Mouse (Mus musculus) heart, embryonic 14.5 days (tissue): ENCODE data around the gene Tbc1d20. TPM values are rescaled to one million over a fixed set of nuclear protein-coding genes. Genes with fewer than 3 reads are reported as not detected.

ENCODE experiments used
- ATAC-seq: fragments of 200-750 bp; cut with Nextera tagmentation; 2 replicates; pipeline ENCODE4 v1.8.0; 2017; ENCODE audit warnings: low read depth, moderate TSS enrichment; ENCODE audit not compliant: insufficient number of reproducible peaks, insufficient read depth, low FRiP score
- H3K27ac ChIP-seq, 2 experiments: fragments of 200-500 bp in 1 of 2; fragments of 300-500 bp in 1 of 2; sonication (generic) in 1 of 2; replicated peaks in 1 of 2; 2 replicates each; pipeline ENCODE4 v1.5.1; 2012 to 2014; ENCODE audit warnings: low read depth in 2 of 2, low read length in 2 of 2, control low read depth in 1 of 2, mild to moderate bottlenecking in 1 of 2, mixed read lengths in 1 of 2; ENCODE audit not compliant: control insufficient read depth in 1 of 2, insufficient read depth in 1 of 2
- H3K27me3 ChIP-seq: fragments of 300-500 bp; sonication (generic); 2 replicates; pipeline ENCODE4 v1.6.1; 2014; ENCODE audit warnings: mild to moderate bottlenecking, low read length, control low read depth; ENCODE audit not compliant: control insufficient read depth, insufficient read depth
- H3K36me3 ChIP-seq: fragments of 300-500 bp; sonication (generic); 2 replicates; pipeline ENCODE4 v1.6.1; 2014; ENCODE audit warnings: mild to moderate bottlenecking, control low read depth, low read length, mixed read lengths; ENCODE audit not compliant: control insufficient read depth, insufficient read depth
- H3K4me1 ChIP-seq, 2 experiments: fragments of 200-500 bp in 1 of 2; fragments of 300-500 bp in 1 of 2; sonication (generic) in 1 of 2; 2 replicates each; pipeline ENCODE4 v1.6.1; 2012 to 2014; ENCODE audit warnings: low read length in 2 of 2, control low read depth in 1 of 2, mixed read lengths in 1 of 2; ENCODE audit not compliant: control insufficient read depth in 2 of 2, insufficient read depth in 2 of 2
- H3K4me2 ChIP-seq: fragments of 300-500 bp; sonication (generic); 2 replicates; pipeline ENCODE4 v1.6.1; 2014; ENCODE audit warnings: mild to moderate bottlenecking, low read length
- H3K4me3 ChIP-seq, 2 experiments: fragments of 200-500 bp in 1 of 2; fragments of 300-500 bp in 1 of 2; sonication (generic) in 1 of 2; 2 replicates each; pipeline ENCODE4 v1.5.1; 2012 to 2014; ENCODE audit warnings: low read length in 2 of 2, mild to moderate bottlenecking in 2 of 2, control low read depth in 1 of 2, low read depth in 1 of 2, moderate library complexity in 1 of 2; ENCODE audit not compliant: control insufficient read depth in 1 of 2, insufficient read depth in 1 of 2
- H3K9ac ChIP-seq: fragments of 300-500 bp; sonication (generic); 2 replicates; pipeline ENCODE4 v1.6.1; 2014; ENCODE audit warnings: mild to moderate bottlenecking, low read length
- H3K9me3 ChIP-seq: fragments of 300-500 bp; sonication (generic); 2 replicates; pipeline ENCODE4 v1.6.1; 2016; ENCODE audit warnings: low read length, control low read depth; ENCODE audit not compliant: control insufficient read depth
- WGBS: fragments of 180-500 bp; shearing (Covaris S2); extraction: QIAGEN DNeasy Blood & Tissue Kit; methylation state at CpG from one replicate; pipeline ENCODE4 v1.1.7; 2014; 5-methylcytosine and 5-hydroxymethylcytosine counted together
- polyA plus RNA-seq: library from polyadenylated mRNA; unstranded; fragments of >200 nt; fragmentation: Nextera tagmentation; extraction: Ambion mirVana; gene quantifications from 2 replicates; pipeline ENCODE4 v1.2.1, GENCODE M21; 2014

Gene Tbc1d20
- polyA plus RNA-seq, 1 experiment from 2014 or later: 32.2 TPM

DNA sequence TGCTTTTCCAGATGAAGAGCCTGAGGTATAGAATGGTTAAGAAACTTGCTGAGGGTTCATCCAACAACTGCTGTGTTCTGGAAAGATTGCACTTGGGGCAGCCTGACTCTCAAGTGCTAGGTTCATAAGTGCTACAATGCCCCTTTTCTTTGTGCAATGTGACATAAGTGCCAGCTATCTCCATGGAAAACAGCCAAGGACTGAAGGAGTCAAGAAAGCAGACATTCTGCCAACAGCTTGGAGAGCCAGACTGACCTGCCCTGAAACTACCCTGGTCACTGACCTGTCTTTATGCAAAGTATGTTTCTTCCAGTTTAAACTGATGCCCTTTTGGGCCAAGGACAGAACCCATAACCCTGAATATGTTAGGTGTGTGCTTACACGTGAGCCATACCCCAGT, 43.2 kb downstream of the Tbc1d20 start:
- Histone ChIP-seq H3K9me3 (no peaks in the 10 kb centered on the region), H3K36me3 (no peaks in the 10 kb centered on the region), H3K9ac (no peak overlapping the region), H3K27me3 (no peaks in the 10 kb centered on the region), H3K27ac (no peak overlapping the region), H3K4me3 (no peak overlapping the region), H3K4me2 (no peak overlapping the region), H3K4me1 (peaks cover 5 to 7% of the 10 kb centered on the region in 2 experiments)
- WGBS: 48% methylated on average over 1 of the region's 1 CpGs
- no peak for ATAC-seq

GRCm38 (mm10) chr2:152337591-152338212, 44.1 kb downstream of the Tbc1d20 start:
- WGBS: 91% methylated on average over 11 of the region's 11 CpGs
- Histone ChIP-seq H3K4me1 (peaks cover 3 to 7% of the 10 kb centered on the region in 2 experiments), H3K36me3 (no peaks in the 10 kb centered on the region), H3K9ac (no peak overlapping the region), H3K27me3 (no peaks in the 10 kb centered on the region), H3K9me3 (no peaks in the 10 kb centered on the region), H3K27ac (no peak overlapping the region), H3K4me2 (no peak overlapping the region), H3K4me3 (no peak overlapping the region)
- ATAC-seq: no peak

- 83% methylated on average over 13 of the region's 13 CpGs for WGBS
- Histone ChIP-seq H3K9me3 (no peaks in the 10 kb centered on the region), H3K27ac (no peak overlapping the region)
Measured at GRCm38 (mm10) chr2:152338319-152338718, 44.7 kb downstream of the Tbc1d20 start.

GRCm38 (mm10) chr2:152339631-152340179, 46.1 kb downstream of the Tbc1d20 start:
- 84% methylated on average over 22 of the region's 22 CpGs for WGBS
- ATAC-seq: no peak

More at GRCm38 (mm10) chr2:152338319-152338718, 44.7 kb downstream of the Tbc1d20 start:
- Histone ChIP-seq H3K4me2 (no peak overlapping the region), H3K36me3 (no peaks in the 10 kb centered on the region), H3K4me3 (no peak overlapping the region), H3K27me3 (no peaks in the 10 kb centered on the region), H3K4me1 (peaks cover 2 to 11% of the 10 kb centered on the region in 2 experiments), H3K9ac (no peak overlapping the region)
- no peak for ATAC-seq

DNA sequence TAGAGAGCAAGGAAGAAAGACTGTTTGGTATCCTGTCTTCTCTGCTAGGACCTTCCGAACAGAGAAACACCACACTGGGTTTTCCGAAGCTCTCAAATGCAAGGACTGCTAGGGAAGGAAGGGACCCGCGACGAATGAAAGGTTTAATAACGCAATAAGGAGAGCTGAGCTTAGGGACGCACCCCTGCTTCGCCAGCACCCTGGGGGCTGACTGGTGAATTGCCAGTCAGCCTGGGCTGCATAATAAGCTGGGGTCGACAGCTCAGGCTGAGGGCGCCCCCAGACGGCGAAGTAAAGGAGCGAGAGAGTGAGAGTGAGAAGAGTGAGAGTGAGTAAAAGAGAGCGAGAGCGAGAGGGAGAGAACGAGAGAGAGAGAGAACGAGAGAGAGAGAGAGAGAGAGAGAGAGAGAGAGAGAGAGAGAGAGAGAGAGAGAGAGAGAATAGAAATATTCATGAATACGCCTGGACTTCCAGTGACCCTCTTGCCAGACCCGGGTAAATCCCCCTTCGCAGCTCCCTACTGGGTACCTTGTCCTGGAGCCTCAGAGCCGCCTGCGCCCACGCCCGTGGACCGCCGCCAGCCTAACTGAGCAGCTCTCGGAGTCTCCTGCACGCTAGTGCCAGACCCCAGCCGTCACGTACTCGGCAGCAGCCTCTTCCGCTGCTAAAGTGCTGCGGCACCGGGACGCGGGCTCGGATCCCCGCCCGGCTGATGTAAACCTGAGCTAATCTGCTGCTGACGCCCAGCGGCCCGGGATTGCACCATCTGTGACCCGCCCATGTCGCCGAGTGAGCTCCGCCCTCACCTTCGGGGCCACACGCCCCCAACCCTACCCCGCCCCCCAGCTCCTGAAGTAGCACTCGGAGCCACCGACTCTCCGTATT, 49.9 kb downstream of the Tbc1d20 start, which contains the start of gene Trib3:
Gene Trib3 (minus strand): TSS at position 704 of the 885 bp plus-strand sequence.
- H3K27ac ChIP-seq: peak within 1 kb of the TSS; percentile 28 to 53; a peak in 2 of 4 replicates

More at GRCm38 (mm10) chr2:152339631-152340179, 46.1 kb downstream of the Tbc1d20 start:
- Histone ChIP-seq H3K9ac (no peak overlapping the region), H3K36me3 (no peaks in the 10 kb centered on the region), H3K27me3 (no peaks in the 10 kb centered on the region), H3K4me2 (no peak overlapping the region), H3K27ac (no peak overlapping the region), H3K4me1 (peaks cover 8 to 18% of the 10 kb centered on the region in 2 experiments), H3K9me3 (no peaks in the 10 kb centered on the region), H3K4me3 (no peak overlapping the region)

DNA sequence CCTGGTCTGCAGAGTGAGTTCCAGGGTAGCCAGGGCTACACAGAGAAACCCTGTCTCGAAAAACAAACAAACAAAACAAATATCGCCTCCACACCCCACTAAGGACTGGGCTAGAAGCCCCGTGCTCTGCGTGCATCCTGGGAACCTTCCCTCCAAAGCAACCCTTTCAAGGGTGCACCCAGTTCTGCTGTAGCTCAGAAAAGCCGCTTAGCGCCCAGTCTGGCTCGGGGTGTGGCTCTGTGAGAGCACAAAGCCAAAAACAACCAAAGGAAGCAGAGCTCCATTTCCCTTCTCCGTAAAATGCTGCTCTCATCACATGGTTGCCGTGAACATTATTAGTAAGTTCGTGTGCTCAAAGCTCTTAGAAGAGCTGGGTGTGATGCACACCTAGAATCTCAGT, 50.7 kb downstream of the Tbc1d20 start:
- Histone ChIP-seq H3K4me1 (peaks cover 9 to 11% of the 10 kb centered on the region in 2 experiments), H3K27me3 (no peaks in the 10 kb centered on the region), H3K27ac (peak overlapping the region; percentile 0 to 28; a peak in 2 of 4 replicates), H3K9me3 (no peaks in the 10 kb centered on the region), H3K36me3 (no peaks in the 10 kb centered on the region), H3K9ac (peak overlapping the region; percentile 75), H3K4me2 (peak overlapping the region; percentile 84), H3K4me3 (peak overlapping the region; percentile 47 to 57)
- ATAC-seq: no peak
- WGBS: 5% methylated on average over 10 of the region's 10 CpGs

More for the DNA sequence above, 49.9 kb downstream of the Tbc1d20 start, which contains the start of gene Trib3:
- Histone ChIP-seq H3K9ac (peak within 1 kb of the TSS; percentile 75), H3K27me3 (no peaks in the 10 kb centered on the region), H3K9me3 (no peaks in the 10 kb centered on the region), H3K4me2 (peak within 1 kb of the TSS; percentile 84), H3K4me3 (peak within 1 kb of the TSS; percentile 47 to 57), H3K36me3 (no peaks in the 10 kb centered on the region), H3K4me1 (peaks cover 9 to 11% of the 10 kb centered on the region in 2 experiments)
- under 1% methylated on average over 52 of the region's 52 CpGs for WGBS
- ATAC-seq: peak; percentile 86

- H3K36me3 ChIP-seq: no peaks in the 10 kb centered on the region
- H3K27ac ChIP-seq: no peak overlapping the region
- WGBS: 53% methylated on average over 5 of the region's 5 CpGs
- H3K9ac ChIP-seq: no peak overlapping the region
- no peak for ATAC-seq
- H3K27me3 ChIP-seq: no peaks in the 10 kb centered on the region
- H3K4me3 ChIP-seq: no peak overlapping the region
- H3K9me3 ChIP-seq: no peaks in the 10 kb centered on the region
- H3K4me1 ChIP-seq: peaks cover 9 to 16% of the 10 kb centered on the region in 2 experiments
- H3K4me2 ChIP-seq: no peak overlapping the region
Measured at GRCm38 (mm10) chr2:152344909-152345308, 51.3 kb downstream of the Tbc1d20 start.
